Mouse (Mus musculus): ENCODE data around the gene Cdh5. TPM values are rescaled to one million over a fixed set of nuclear protein-coding genes. Genes with fewer than 3 reads are reported as not detected.

Cdh5 gene
- polyA plus RNA-seq, 1 experiment from 2014 or later = 17.8 TPM

- 73% methylated on average over 13 of the region's 13 CpGs for WGBS
- ATAC-seq = no peak
- Histone ChIP-seq H3K9me3 (ENCODE audit: control insufficient read depth, low read length) (no peaks in the 10 kb centered on the region), H3K9ac (ENCODE audit: low read depth, low read length) (no peak overlapping the region), H3K27me3 (replicated peaks; ENCODE audit: control insufficient read depth, insufficient read depth, low read length) (no peaks in the 10 kb centered on the region), H3K4me2 (ENCODE audit: low read depth, low read length) (no peak overlapping the region), H3K4me1 (ENCODE audit: control insufficient read depth, insufficient read depth, low read length) (no peaks in the 10 kb centered on the region), H3K27ac (ENCODE audit: low read length) (no peak overlapping the region), H3K4me3 (ENCODE audit: low read length) (no peak overlapping the region), H3K36me3 (ENCODE audit: control insufficient read depth, insufficient read depth, low read length) (no peaks in the 10 kb centered on the region)
Measured at GRCm38 (mm10) chr8:104144434-104145216, 43.2 kb downstream of the Cdh5 start.

GRCm38 (mm10) chr8:104145981-104146689, 44.7 kb downstream of the Cdh5 start:
- H3K9ac ChIP-seq (ENCODE audit: low read depth, low read length) = no peak overlapping the region
- no peaks in the 10 kb centered on the region for H3K9me3 ChIP-seq (ENCODE audit: control insufficient read depth, low read length)
- no peaks in the 10 kb centered on the region for H3K27me3 ChIP-seq (replicated peaks; ENCODE audit: control insufficient read depth, insufficient read depth, low read length)
- H3K4me3 ChIP-seq (ENCODE audit: low read length) = no peak overlapping the region
- peak; percentile 73 for ATAC-seq
- 31% methylated on average over 15 of the region's 15 CpGs for WGBS
- no peak overlapping the region for H3K4me2 ChIP-seq (ENCODE audit: low read depth, low read length)
- H3K36me3 ChIP-seq (ENCODE audit: control insufficient read depth, insufficient read depth, low read length) = no peaks in the 10 kb centered on the region
- no peak overlapping the region for H3K27ac ChIP-seq (ENCODE audit: low read length)
- no peaks in the 10 kb centered on the region for H3K4me1 ChIP-seq (ENCODE audit: control insufficient read depth, insufficient read depth, low read length)

- no peak for ATAC-seq
- 84% methylated on average over 15 of the region's 15 CpGs for WGBS
- no peak overlapping the region for H3K9ac ChIP-seq (ENCODE audit: low read depth, low read length)
Measured at GRCm38 (mm10) chr8:104146717-104147494, 45.5 kb downstream of the Cdh5 start.

GRCm38 (mm10) chr8:104147947-104148346, 46.5 kb downstream of the Cdh5 start:
- 88% methylated on average over 2 of the region's 2 CpGs for WGBS
- H3K4me2 ChIP-seq (ENCODE audit: low read depth, low read length) = no peak overlapping the region
- ATAC-seq = no peak

More at GRCm38 (mm10) chr8:104146717-104147494, 45.5 kb downstream of the Cdh5 start:
- Histone ChIP-seq H3K27ac (ENCODE audit: low read length) (no peak overlapping the region), H3K4me3 (ENCODE audit: low read length) (no peak overlapping the region), H3K4me2 (ENCODE audit: low read depth, low read length) (no peak overlapping the region), H3K36me3 (ENCODE audit: control insufficient read depth, insufficient read depth, low read length) (no peaks in the 10 kb centered on the region), H3K27me3 (replicated peaks; ENCODE audit: control insufficient read depth, insufficient read depth, low read length) (no peaks in the 10 kb centered on the region), H3K9me3 (ENCODE audit: control insufficient read depth, low read length) (no peaks in the 10 kb centered on the region), H3K4me1 (ENCODE audit: control insufficient read depth, insufficient read depth, low read length) (no peaks in the 10 kb centered on the region)

GRCm38 (mm10) chr8:104160731-104161130, 59.3 kb downstream of the Cdh5 start:
- Histone ChIP-seq H3K4me1 (ENCODE audit: control insufficient read depth, insufficient read depth, low read length) (no peaks in the 10 kb centered on the region), H3K27me3 (replicated peaks; ENCODE audit: control insufficient read depth, insufficient read depth, low read length) (no peaks in the 10 kb centered on the region), H3K36me3 (ENCODE audit: control insufficient read depth, insufficient read depth, low read length) (no peaks in the 10 kb centered on the region), H3K4me3 (ENCODE audit: low read length) (no peak overlapping the region), H3K27ac (ENCODE audit: low read length) (no peak overlapping the region), H3K9me3 (ENCODE audit: control insufficient read depth, low read length) (no peaks in the 10 kb centered on the region), H3K4me2 (ENCODE audit: low read depth, low read length) (no peak overlapping the region), H3K9ac (ENCODE audit: low read depth, low read length) (no peak overlapping the region)
- ATAC-seq = no peak
- WGBS = 68% methylated on average over 5 of the region's 5 CpGs

More at GRCm38 (mm10) chr8:104147947-104148346, 46.5 kb downstream of the Cdh5 start:
- H3K36me3 ChIP-seq (ENCODE audit: control insufficient read depth, insufficient read depth, low read length) = no peaks in the 10 kb centered on the region
- no peak overlapping the region for H3K4me3 ChIP-seq (ENCODE audit: low read length)
- H3K9ac ChIP-seq (ENCODE audit: low read depth, low read length) = no peak overlapping the region
- H3K9me3 ChIP-seq (ENCODE audit: control insufficient read depth, low read length) = no peaks in the 10 kb centered on the region
- no peaks in the 10 kb centered on the region for H3K27me3 ChIP-seq (replicated peaks; ENCODE audit: control insufficient read depth, insufficient read depth, low read length)
- H3K27ac ChIP-seq (ENCODE audit: low read length) = no peak overlapping the region
- H3K4me1 ChIP-seq (ENCODE audit: control insufficient read depth, insufficient read depth, low read length) = no peaks in the 10 kb centered on the region

- Histone ChIP-seq H3K4me1 (ENCODE audit: control insufficient read depth, insufficient read depth, low read length) (peaks cover 8% of the 10 kb centered on the region), H3K36me3 (ENCODE audit: control insufficient read depth, insufficient read depth, low read length) (no peaks in the 10 kb centered on the region), H3K4me2 (ENCODE audit: low read depth, low read length) (no peak overlapping the region), H3K9me3 (ENCODE audit: control insufficient read depth, low read length) (no peaks in the 10 kb centered on the region), H3K4me3 (ENCODE audit: low read length) (no peak overlapping the region), H3K9ac (ENCODE audit: low read depth, low read length) (no peak overlapping the region), H3K27me3 (replicated peaks; ENCODE audit: control insufficient read depth, insufficient read depth, low read length) (peaks cover 33% of the 10 kb centered on the region), H3K27ac (ENCODE audit: low read length) (no peak overlapping the region)
- 81% methylated on average over 3 of the region's 3 CpGs for WGBS
- no peak for ATAC-seq
Measured at GRCm38 (mm10) chr8:104169461-104169860, 68.0 kb downstream of the Cdh5 start.

- 2% methylated on average over 79 of the region's 87 CpGs for WGBS
- H3K27ac ChIP-seq (ENCODE audit: low read length) = no peak within 1 kb of the TSS
- peaks cover 33% of the 10 kb centered on the region for H3K27me3 ChIP-seq (replicated peaks; ENCODE audit: control insufficient read depth, insufficient read depth, low read length)
- ATAC-seq = peak; percentile 92
- peak within 1 kb of the TSS; percentile 73 for H3K9ac ChIP-seq (ENCODE audit: low read depth, low read length)
- H3K36me3 ChIP-seq (ENCODE audit: control insufficient read depth, insufficient read depth, low read length) = no peaks in the 10 kb centered on the region
- H3K9me3 ChIP-seq (ENCODE audit: control insufficient read depth, low read length) = no peaks in the 10 kb centered on the region
- H3K4me3 ChIP-seq (ENCODE audit: low read length) = peak within 1 kb of the TSS; percentile 67
- H3K4me2 ChIP-seq (ENCODE audit: low read depth, low read length) = peak within 1 kb of the TSS; percentile 99
- peaks cover 8% of the 10 kb centered on the region for H3K4me1 ChIP-seq (ENCODE audit: control insufficient read depth, insufficient read depth, low read length)
Measured at GRCm38 (mm10) chr8:104170118-104171049, 69.0 kb downstream of the Cdh5 start, which contains the start of gene Bean1. TSS of gene Bean1 (plus strand) at chr8:104170442.

GRCm38 (mm10) chr8:104171050-104171620, 69.7 kb downstream of the Cdh5 start:
- Histone ChIP-seq H3K36me3 (ENCODE audit: control insufficient read depth, insufficient read depth, low read length) (no peaks in the 10 kb centered on the region), H3K9ac (ENCODE audit: low read depth, low read length) (peak overlapping the region; percentile 73), H3K27ac (ENCODE audit: low read length) (no peak overlapping the region), H3K9me3 (ENCODE audit: control insufficient read depth, low read length) (no peaks in the 10 kb centered on the region), H3K4me2 (ENCODE audit: low read depth, low read length) (peak overlapping the region; percentile 99), H3K4me3 (ENCODE audit: low read length) (peak overlapping the region; percentile 67), H3K4me1 (ENCODE audit: control insufficient read depth, insufficient read depth, low read length) (peaks cover 8% of the 10 kb centered on the region), H3K27me3 (replicated peaks; ENCODE audit: control insufficient read depth, insufficient read depth, low read length) (peaks cover 33% of the 10 kb centered on the region)
- WGBS = 5% methylated on average over 31 of the region's 32 CpGs
- 0 out of 2 replicates have a peak, but pooled peaks have one; percentile 11 for ATAC-seq

All from intestine, embryonic 16.5 days (tissue).